Mouse (Mus musculus): ENCODE data around the gene Ankrd63. TPM values are rescaled to one million over a fixed set of nuclear protein-coding genes. Genes with fewer than 3 reads are reported as not detected.

Ankrd63 gene
- 0.88 TPM for total RNA-seq (2023)

DNA sequence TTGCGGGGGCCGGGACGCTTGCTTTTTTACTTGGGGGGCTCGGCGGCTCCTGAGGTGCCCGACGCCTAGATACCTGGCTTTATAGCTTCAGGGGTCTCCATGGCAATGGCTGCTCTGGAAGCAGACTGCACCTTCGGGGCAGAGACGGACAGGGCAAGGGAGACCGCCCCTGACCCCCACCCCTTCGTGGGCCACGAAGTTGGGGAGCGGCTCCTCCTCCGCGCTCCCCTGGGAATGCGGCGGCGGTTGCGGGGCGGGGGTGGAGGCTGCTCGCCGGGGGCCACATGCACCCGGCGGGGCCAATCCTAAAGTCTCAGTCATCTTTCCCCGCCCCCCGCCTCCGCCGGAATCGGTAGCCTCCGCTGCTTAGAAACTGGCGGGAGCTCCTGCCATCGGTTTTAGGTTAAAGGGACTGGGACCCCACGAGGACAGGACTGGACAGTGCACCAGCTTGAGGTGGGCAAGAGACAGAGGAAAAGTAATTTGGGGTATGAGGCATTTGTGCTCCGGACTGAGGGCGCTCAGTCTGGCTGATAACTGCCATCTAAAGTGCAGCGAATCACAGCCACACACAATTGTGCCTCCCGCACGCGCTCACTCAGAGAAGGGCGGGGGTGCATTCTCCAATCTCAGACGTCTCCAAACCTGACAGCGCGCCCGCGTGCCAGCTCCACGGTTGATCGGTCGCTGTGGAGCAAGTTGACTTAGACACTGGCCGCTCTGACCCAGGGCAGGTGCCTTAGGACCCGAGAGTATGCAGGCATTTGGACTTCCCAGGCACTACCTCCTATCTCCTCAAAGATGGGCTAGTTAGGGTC is at the start of gene Ankrd63:
Ankrd63 (minus strand) TSS at position 51 of the 818 bp plus-strand sequence.

DNA sequence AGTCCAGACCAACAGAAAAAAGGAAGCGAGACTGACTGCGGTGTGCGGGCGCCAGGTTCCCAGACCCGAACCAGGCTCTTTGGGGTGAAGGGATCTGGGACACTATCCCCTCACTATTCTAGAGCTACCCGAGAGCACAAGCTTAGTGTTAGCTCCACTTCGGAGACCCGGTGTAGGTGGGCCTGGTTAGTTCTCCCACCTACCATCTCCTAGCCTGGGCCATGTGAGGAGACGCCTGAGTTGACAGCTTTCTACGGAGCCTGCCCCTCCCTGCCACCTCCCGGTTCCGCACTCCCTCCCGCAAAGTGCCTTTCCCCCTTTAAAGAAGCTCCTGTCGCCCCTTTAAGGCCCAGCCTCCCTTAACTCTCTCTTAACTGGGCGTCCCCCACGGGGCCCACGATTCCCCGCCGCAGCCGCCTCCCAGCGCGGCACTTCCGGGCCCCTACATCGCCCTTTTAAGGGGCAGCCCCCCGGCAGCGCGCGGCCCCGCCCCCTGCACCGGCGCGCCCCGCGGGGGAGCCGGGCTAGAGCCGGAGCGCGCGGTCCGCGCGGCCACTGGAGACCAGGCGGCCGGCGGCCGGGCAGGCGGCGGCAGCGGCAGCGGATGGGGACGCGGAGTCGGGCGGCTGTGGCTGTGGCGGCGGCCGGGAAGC is 41.6 kb upstream of the Ankrd63 start, which contains the start of gene Inafm2:
Inafm2 (plus strand) TSS at position 527 of the 653 bp plus-strand sequence.

DNA sequence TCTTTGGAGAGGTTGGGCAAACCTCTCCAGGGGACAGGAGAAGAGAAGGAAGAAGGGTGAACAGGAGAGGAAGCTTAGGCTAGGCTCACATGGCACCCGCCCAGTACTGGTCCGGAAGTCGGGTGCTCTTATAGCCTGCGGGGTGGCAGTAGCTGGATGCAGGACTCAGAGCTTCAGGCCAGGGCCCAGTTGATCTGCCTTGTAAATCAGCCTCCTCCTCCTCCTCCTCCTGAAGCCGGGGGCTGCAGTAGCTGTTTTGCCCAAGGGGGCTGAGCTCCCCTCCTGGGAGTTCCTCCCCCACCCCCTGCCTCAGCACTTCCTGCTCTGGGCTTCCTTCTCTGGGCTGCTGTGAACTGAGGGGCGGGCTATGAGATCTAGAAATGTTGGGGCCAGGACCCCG is 24.6 kb upstream of the Ankrd63 start, which contains the start of gene Plcb2:
Plcb2 (minus strand) TSS at position 102 of the 400 bp plus-strand sequence.

DNA sequence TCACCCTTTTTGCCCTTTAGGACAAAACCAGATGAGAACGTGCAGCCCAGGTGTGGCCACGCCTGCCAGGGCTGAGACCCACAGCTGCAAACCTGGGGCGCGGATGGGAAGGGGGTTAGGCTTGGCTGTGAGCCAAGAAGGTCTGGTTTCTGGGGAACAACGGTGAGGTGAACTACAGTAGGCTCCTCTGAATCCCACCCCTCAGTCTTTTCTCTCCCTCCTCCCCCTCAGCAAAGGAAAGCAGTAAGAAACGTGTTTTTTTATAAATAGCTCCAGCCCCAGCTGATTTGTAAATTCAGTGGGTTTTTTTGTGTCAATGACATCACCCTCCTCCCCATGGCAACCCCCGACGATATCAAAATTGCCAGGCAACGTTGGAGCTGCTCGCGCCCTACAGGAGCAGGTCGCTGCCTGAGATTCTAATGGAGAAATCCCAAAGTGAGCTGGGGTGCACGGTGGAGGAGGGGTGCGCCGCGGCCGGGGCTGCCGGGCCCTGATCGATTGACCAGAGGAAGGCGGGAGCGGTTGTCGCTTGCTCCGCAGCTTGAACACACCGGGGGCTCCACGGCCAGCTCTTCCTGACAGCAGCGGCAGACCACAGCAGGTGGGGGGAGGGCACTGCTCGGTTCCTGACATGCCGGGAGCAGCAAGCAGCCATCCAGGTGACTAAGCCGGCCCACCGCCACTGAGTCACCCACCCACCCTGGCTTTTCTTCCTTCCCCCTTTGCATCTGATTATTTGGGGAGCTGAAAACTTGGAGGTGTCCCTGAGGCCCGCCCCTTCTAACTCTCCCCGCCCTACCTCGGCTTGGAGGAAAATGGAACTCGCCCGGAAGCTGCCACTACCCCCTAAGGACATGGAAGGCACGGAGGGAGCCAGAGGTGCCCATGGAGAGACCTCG is 40.6 kb downstream of the Ankrd63 start, which contains the start of gene Pak6:
Pak6 (plus strand) TSS at position 402 of the 902 bp plus-strand sequence.

Other genes with a start within 250 kb of the Ankrd63 start
- gene Srp14, start 224.3 kb downstream of the Ankrd63 start, total RNA-seq (2023), result 86.8 TPM
- 8.6 TPM for gene Bmf, start 154.3 kb downstream of the Ankrd63 start, total RNA-seq (2023)
- gene Bub1b, start 105.8 kb downstream of the Ankrd63 start, total RNA-seq (2023), result 2.4 TPM
- 0.12 TPM for gene Pak6, start 40.7 kb downstream of the Ankrd63 start, total RNA-seq (2023)
- 96.4 TPM for gene Plcb2, start 24.5 kb upstream of the Ankrd63 start, total RNA-seq (2023)
- 18.5 TPM for gene Inafm2, start 41.8 kb upstream of the Ankrd63 start, total RNA-seq (2023)
- gene Ccdc9b, start 58.7 kb upstream of the Ankrd63 start, total RNA-seq (2023), result not detected
- not detected for gene Phgr1, start 68.8 kb upstream of the Ankrd63 start, total RNA-seq (2023)
- gene Disp2, start 75.8 kb upstream of the Ankrd63 start, total RNA-seq (2023), result not detected
- 5.5 TPM for gene Knstrn, start 110.0 kb upstream of the Ankrd63 start, total RNA-seq (2023)
- gene Ivd, start 158.0 kb upstream of the Ankrd63 start, total RNA-seq (2023), result 65.2 TPM
- 33.9 TPM for gene Bahd1, start 196.4 kb upstream of the Ankrd63 start, total RNA-seq (2023)
- gene Chst14, start 222.5 kb upstream of the Ankrd63 start, total RNA-seq (2023), result 1.3 TPM